Mouse (Mus musculus) embryonic facial prominence, embryonic 15.5 days (tissue): ENCODE data around the gene Ang2. TPM values are rescaled to one million over a fixed set of nuclear protein-coding genes. Genes with fewer than 3 reads are reported as not detected.

Experiments
- ATAC-seq: fragments of 200-750 bp; cut with Nextera tagmentation; 2 replicates; pipeline ENCODE4 v1.8.0; 2017; ENCODE audit warnings: low read depth, moderate TSS enrichment; ENCODE audit not compliant: insufficient number of reproducible peaks, low FRiP score, low TSS enrichment
- H3K27ac ChIP-seq: fragments of 300-500 bp; sonication (generic); replicated peaks from 2 replicates; pipeline ENCODE4 v1.5.1; 2015; ENCODE audit warnings: mild to moderate bottlenecking, inconsistent platforms
- H3K27me3 ChIP-seq: fragments of 300-500 bp; sonication (generic); 2 replicates; pipeline ENCODE4 v1.6.1; 2015; ENCODE audit warnings: inconsistent platforms
- H3K36me3 ChIP-seq: fragments of 300-500 bp; sonication (generic); 2 replicates; pipeline ENCODE4 v1.6.1; 2015; ENCODE audit warnings: mild to moderate bottlenecking, inconsistent platforms
- H3K4me1 ChIP-seq: fragments of 300-500 bp; sonication (generic); 2 replicates; pipeline ENCODE4 v1.6.1; 2015; ENCODE audit warnings: inconsistent platforms
- H3K4me2 ChIP-seq: fragments of 300-500 bp; sonication (generic); replicated peaks from 2 replicates; pipeline ENCODE4 v1.6.1; 2015; ENCODE audit warnings: mild to moderate bottlenecking, inconsistent platforms
- H3K4me3 ChIP-seq: fragments of 300-500 bp; sonication (generic); replicated peaks from 2 replicates; pipeline ENCODE4 v1.5.1; 2015; ENCODE audit warnings: mild to moderate bottlenecking, inconsistent platforms
- H3K9ac ChIP-seq: fragments of 300-500 bp; sonication (generic); 2 replicates; pipeline ENCODE4 v1.6.1; 2015; ENCODE audit warnings: inconsistent platforms
- H3K9me3 ChIP-seq: fragments of 300-500 bp; sonication (generic); replicated peaks from 2 replicates; pipeline ENCODE4 v1.6.1; 2016; ENCODE audit warnings: inconsistent platforms
- WGBS: fragments of 180-500 bp; shearing (Covaris S2); methylation state at CpG from one replicate; pipeline ENCODE4 v1.1.7; 2015; 5-methylcytosine and 5-hydroxymethylcytosine counted together
- polyA plus RNA-seq: library from polyadenylated mRNA; unstranded; fragments of >200 nt; fragmentation: Nextera tagmentation; extraction: Ambion mirVana; gene quantifications from 2 replicates; pipeline ENCODE4 v1.2.1, GENCODE M21; 2015

Gene Ang2
- polyA plus RNA-seq, 1 experiment from 2014 or later = 0.19 TPM

GRCm38 (mm10) chr14:51149164-51149563, 49.8 kb downstream of the Ang2 start:
- Histone ChIP-seq H3K4me2 (no peak overlapping the region), H3K27me3 (no peaks in the 10 kb centered on the region), H3K36me3 (no peaks in the 10 kb centered on the region), H3K9ac (no peak overlapping the region), H3K4me1 (no peaks in the 10 kb centered on the region), H3K27ac (no peak overlapping the region), H3K4me3 (no peak overlapping the region), H3K9me3 (no peaks in the 10 kb centered on the region)
- 48% methylated on average over 5 of the region's 5 CpGs for WGBS
- ATAC-seq = no peak

GRCm38 (mm10) chr14:51148006-51148405, 50.9 kb downstream of the Ang2 start:
- Histone ChIP-seq H3K4me2 (no peak overlapping the region), H3K27ac (no peak overlapping the region; the same call in 1 of the 2 replicates), H3K9ac (no peak overlapping the region), H3K9me3 (no peaks in the 10 kb centered on the region), H3K4me3 (no peak overlapping the region), H3K4me1 (no peaks in the 10 kb centered on the region), H3K27me3 (no peaks in the 10 kb centered on the region), H3K36me3 (no peaks in the 10 kb centered on the region)
- ATAC-seq = no peak
- 68% methylated on average over 3 of the region's 3 CpGs for WGBS

GRCm38 (mm10) chr14:51146685-51147084, 52.3 kb downstream of the Ang2 start, which contains the start of gene Rnase1:
TSS of gene Rnase1 (minus strand) at chr14:51146785.
- H3K4me2 ChIP-seq = no peak within 1 kb of the TSS
- 57% methylated on average over 2 of the region's 2 CpGs for WGBS
- H3K9ac ChIP-seq = no peak within 1 kb of the TSS
- no peaks in the 10 kb centered on the region for H3K27me3 ChIP-seq
- no peak for ATAC-seq
- no peak within 1 kb of the TSS for H3K27ac ChIP-seq
- H3K9me3 ChIP-seq = no peaks in the 10 kb centered on the region
- H3K4me1 ChIP-seq = no peaks in the 10 kb centered on the region
- H3K36me3 ChIP-seq = no peaks in the 10 kb centered on the region
- H3K4me3 ChIP-seq = no peak within 1 kb of the TSS

- H3K4me2 ChIP-seq = no peak overlapping the region
Observed at GRCm38 (mm10) chr14:51145521-51145920, 53.4 kb downstream of the Ang2 start.

More at GRCm38 (mm10) chr14:51145521-51145920, 53.4 kb downstream of the Ang2 start:
- H3K9me3 ChIP-seq = no peaks in the 10 kb centered on the region
- no peaks in the 10 kb centered on the region for H3K36me3 ChIP-seq
- no peaks in the 10 kb centered on the region for H3K27me3 ChIP-seq
- H3K4me1 ChIP-seq = no peaks in the 10 kb centered on the region
- no peak overlapping the region for H3K4me3 ChIP-seq
- H3K9ac ChIP-seq = no peak overlapping the region
- WGBS = 71% methylated on average over 6 of the region's 6 CpGs
- H3K27ac ChIP-seq = no peak overlapping the region
- no peak for ATAC-seq

Other genes starting within 250 kb of the Ang2 start
- 0.25 and 0.85 TPM in 2 replicates for gene Pnp2, start 243.2 kb downstream of the Ang2 start, polyA plus RNA-seq
- gene Rnase10, start 191.4 kb downstream of the Ang2 start, polyA plus RNA-seq = 0.52 and 0.54 TPM in 2 replicates
- gene Rnase9, start 157.3 kb downstream of the Ang2 start, polyA plus RNA-seq = not detected in 2 replicates
- gene Rnase11, start 149.0 kb downstream of the Ang2 start, polyA plus RNA-seq = not detected in 2 replicates
- gene Rnase12, start 141.5 kb downstream of the Ang2 start, polyA plus RNA-seq = 0.43 and 0.56 TPM in 2 replicates
- gene Olfr750, start 124.7 kb downstream of the Ang2 start, polyA plus RNA-seq = not detected in 2 replicates
- 55.5 and 57.1 TPM in 2 replicates for gene Rnase4, start 108.1 kb downstream of the Ang2 start, polyA plus RNA-seq
- gene Ang, start 108.0 kb downstream of the Ang2 start, polyA plus RNA-seq = 8.2 and 11.0 TPM in 2 replicates
- not detected in 2 replicates for gene Eddm3b, start 84.7 kb downstream of the Ang2 start, polyA plus RNA-seq
- 0.92 and 2.0 TPM in 2 replicates for gene Rnase6, start 75.2 kb downstream of the Ang2 start, polyA plus RNA-seq
- 2.9 and 3.2 TPM in 2 replicates for gene Rnase1, start 52.4 kb downstream of the Ang2 start, polyA plus RNA-seq
- gene Rnase2b, start 36.9 kb downstream of the Ang2 start, polyA plus RNA-seq = not detected in 2 replicates
- gene Ear14, start 4.2 kb upstream of the Ang2 start, polyA plus RNA-seq = not detected in 2 replicates
- not detected in 2 replicates for gene Rnase2a, start 57.0 kb upstream of the Ang2 start, polyA plus RNA-seq
- not detected in 2 replicates for gene Gm7247, start 162.6 kb upstream of the Ang2 start, polyA plus RNA-seq
- not detected in 2 replicates for gene Vmn2r88, start 211.7 kb upstream of the Ang2 start, polyA plus RNA-seq